Mouse (Mus musculus) thymus, postnatal 4 days (tissue): ENCODE measurements around the gene Zfp566.

Experiments
- DNase-seq: peaks from one replicate; pipeline ENCODE4 v3.0.0; 2021

The Zfp566 gene

GRCm38 (mm10) chr7:30050882-30051548 lies 39.3 kb downstream of the Zfp566 start, which contains the start of gene Zfp14:
Gene Zfp14, minus strand, starts transcription at chr7:30051380.
- DNase-seq, result peak; percentile 92

- no peak for DNase-seq
These were observed 42.2 kb downstream of the Zfp566 start for GRCm38 (mm10) chr7:30048126-30048525.

GRCm38 (mm10) chr7:30044354-30044753 lies 46.0 kb downstream of the Zfp566 start:
- no peak for DNase-seq

GRCm38 (mm10) chr7:30034331-30034730 lies 56.0 kb downstream of the Zfp566 start:
- no peak for DNase-seq

- no peak for DNase-seq
These were observed 58.9 kb downstream of the Zfp566 start for GRCm38 (mm10) chr7:30031379-30031778.

- DNase-seq, result no peak
These were observed 59.6 kb downstream of the Zfp566 start for GRCm38 (mm10) chr7:30030677-30031076.

- no peak for DNase-seq
These were observed 61.8 kb downstream of the Zfp566 start for GRCm38 (mm10) chr7:30028572-30028971.
